Mouse (Mus musculus) ES-Bruce4 (cell line): Measurements from ENCODE around the gene Unc5cl.

Experiments used
- CTCF ChIP-seq: IDR thresholded peaks from one replicate; pipeline ENCODE4 v1.8.1; 2011; ENCODE audit warnings: low read depth, low read length
- EP300 ChIP-seq: IDR thresholded peaks from 2 replicates; pipeline ENCODE4 v1.6.1; 2011; ENCODE audit warnings: low read depth, low read length; ENCODE audit not compliant: insufficient read depth
- POLR2A ChIP-seq: IDR thresholded peaks from one replicate; pipeline ENCODE4 v1.8.1; 2011; ENCODE audit warnings: low read length; ENCODE audit not compliant: insufficient read depth

GRCm38 (mm10) chr17:48442745-48443457 is 11.8 kb upstream of the Unc5cl start:
- TF ChIP-seq CTCF (no peak), EP300 (no peak), POLR2A (no peak)
